Mouse (Mus musculus): ENCODE measurements around the gene Zfp61. TPM values are rescaled to one million over a fixed set of nuclear protein-coding genes. Genes with fewer than 3 reads are reported as not detected.

Gene Zfp61
- 33.7 and 40.7 TPM in 2 replicates for polyA plus RNA-seq (2014; fragmentation: Nextera tagmentation; extraction: Ambion mirVana)

GRCm38 (mm10) chr7:24300771-24301282 lies at the start of gene Zfp61:
TSS of gene Zfp61 (minus strand) at chr7:24301232.
- ATAC-seq (peak; percentile 68), DNase-seq (ENCODE audit: low spot score) (peak; percentile 87)
- H3K27ac ChIP-seq (ENCODE audit: low read depth, low read length) = peak within 1 kb of the TSS; percentile 78
- H3K4me3 ChIP-seq (ENCODE audit: low read depth, low read length) = peak within 1 kb of the TSS; percentile 51
- H3K4me2 ChIP-seq (ENCODE audit: low read length) = peak within 1 kb of the TSS; percentile 86
- WGBS = under 1% methylated on average over 13 of the region's 13 CpGs
- H3K27me3 ChIP-seq (replicated peaks; ENCODE audit: control insufficient read depth, insufficient read depth, low read length) = no peaks in the 10 kb centered on the region
- peak within 1 kb of the TSS; percentile 78 for H3K9ac ChIP-seq (ENCODE audit: low read length)
- H3K36me3 ChIP-seq (ENCODE audit: control insufficient read depth, insufficient read depth, low read length) = peaks cover 40% of the 10 kb centered on the region
- H3K9me3 ChIP-seq (replicated peaks; ENCODE audit: control insufficient read depth, low read length) = no peaks in the 10 kb centered on the region
- peaks cover 6% of the 10 kb centered on the region for H3K4me1 ChIP-seq (ENCODE audit: control insufficient read depth, insufficient read depth, low read length)

- H3K9me3 ChIP-seq (replicated peaks; ENCODE audit: control insufficient read depth, low read length) = no peaks in the 10 kb centered on the region
- ATAC-seq = no peak
- H3K4me3 ChIP-seq (ENCODE audit: low read depth, low read length) = no peak within 1 kb of the TSS
- H3K27me3 ChIP-seq (replicated peaks; ENCODE audit: control insufficient read depth, insufficient read depth, low read length) = no peaks in the 10 kb centered on the region
- 46% methylated on average over 6 of the region's 6 CpGs for WGBS
- no peak within 1 kb of the TSS for H3K27ac ChIP-seq (ENCODE audit: low read depth, low read length)
- H3K4me1 ChIP-seq (ENCODE audit: control insufficient read depth, insufficient read depth, low read length) = no peaks in the 10 kb centered on the region
- H3K4me2 ChIP-seq (ENCODE audit: low read length) = no peak within 1 kb of the TSS
- DNase-seq (ENCODE audit: low spot score) = no peak
- no peak within 1 kb of the TSS for H3K9ac ChIP-seq (ENCODE audit: low read length)
- no peaks in the 10 kb centered on the region for H3K36me3 ChIP-seq (ENCODE audit: control insufficient read depth, insufficient read depth, low read length)
Observed at GRCm38 (mm10) chr7:24348896-24349295, 47.9 kb upstream of the Zfp61 start, which contains the start of gene Lypd5. TSS of gene Lypd5 (plus strand) at chr7:24349196.

- Histone ChIP-seq H3K9ac (ENCODE audit: low read length) (no peak overlapping the region), H3K36me3 (ENCODE audit: control insufficient read depth, insufficient read depth, low read length) (no peaks in the 10 kb centered on the region), H3K9me3 (replicated peaks; ENCODE audit: control insufficient read depth, low read length) (no peaks in the 10 kb centered on the region), H3K27me3 (replicated peaks; ENCODE audit: control insufficient read depth, insufficient read depth, low read length) (no peaks in the 10 kb centered on the region), H3K4me1 (ENCODE audit: control insufficient read depth, insufficient read depth, low read length) (no peaks in the 10 kb centered on the region), H3K4me2 (ENCODE audit: low read length) (no peak overlapping the region), H3K27ac (ENCODE audit: low read depth, low read length) (no peak overlapping the region), H3K4me3 (ENCODE audit: low read depth, low read length) (no peak overlapping the region)
- no peak for ATAC-seq
- DNase-seq (ENCODE audit: low spot score) = no peak
- 63% methylated on average over 5 of the region's 5 CpGs for WGBS
Observed at GRCm38 (mm10) chr7:24346444-24346843, 45.4 kb upstream of the Zfp61 start.

- WGBS = 68% methylated on average over 7 of the region's 7 CpGs
- DNase-seq (ENCODE audit: low spot score) (no peak), ATAC-seq (no peak)
- Histone ChIP-seq H3K4me3 (ENCODE audit: low read depth, low read length) (no peak overlapping the region), H3K9me3 (replicated peaks; ENCODE audit: control insufficient read depth, low read length) (no peaks in the 10 kb centered on the region), H3K36me3 (ENCODE audit: control insufficient read depth, insufficient read depth, low read length) (no peaks in the 10 kb centered on the region), H3K27me3 (replicated peaks; ENCODE audit: control insufficient read depth, insufficient read depth, low read length) (no peaks in the 10 kb centered on the region), H3K27ac (ENCODE audit: low read depth, low read length) (no peak overlapping the region), H3K4me2 (ENCODE audit: low read length) (no peak overlapping the region), H3K4me1 (ENCODE audit: control insufficient read depth, insufficient read depth, low read length) (no peaks in the 10 kb centered on the region), H3K9ac (ENCODE audit: low read length) (no peak overlapping the region)
Observed at GRCm38 (mm10) chr7:24343701-24344272, 42.8 kb upstream of the Zfp61 start.

- DNase-seq (ENCODE audit: low spot score) (no peak), ATAC-seq (no peak)
- Histone ChIP-seq H3K4me2 (ENCODE audit: low read length) (no peak overlapping the region), H3K4me1 (ENCODE audit: control insufficient read depth, insufficient read depth, low read length) (no peaks in the 10 kb centered on the region), H3K4me3 (ENCODE audit: low read depth, low read length) (no peak overlapping the region), H3K27me3 (replicated peaks; ENCODE audit: control insufficient read depth, insufficient read depth, low read length) (no peaks in the 10 kb centered on the region), H3K27ac (ENCODE audit: low read depth, low read length) (no peak overlapping the region), H3K9ac (ENCODE audit: low read length) (no peak overlapping the region), H3K36me3 (ENCODE audit: control insufficient read depth, insufficient read depth, low read length) (no peaks in the 10 kb centered on the region), H3K9me3 (replicated peaks; ENCODE audit: control insufficient read depth, low read length) (no peaks in the 10 kb centered on the region)
- 43% methylated on average over 2 of the region's 2 CpGs for WGBS
Observed at GRCm38 (mm10) chr7:24338241-24338640, 37.2 kb upstream of the Zfp61 start.

- Histone ChIP-seq H3K4me2 (ENCODE audit: low read length) (no peak overlapping the region), H3K36me3 (ENCODE audit: control insufficient read depth, insufficient read depth, low read length) (no peaks in the 10 kb centered on the region), H3K9me3 (replicated peaks; ENCODE audit: control insufficient read depth, low read length) (no peaks in the 10 kb centered on the region), H3K27me3 (replicated peaks; ENCODE audit: control insufficient read depth, insufficient read depth, low read length) (no peaks in the 10 kb centered on the region), H3K9ac (ENCODE audit: low read length) (no peak overlapping the region), H3K4me1 (ENCODE audit: control insufficient read depth, insufficient read depth, low read length) (no peaks in the 10 kb centered on the region), H3K27ac (ENCODE audit: low read depth, low read length) (no peak overlapping the region), H3K4me3 (ENCODE audit: low read depth, low read length) (no peak overlapping the region)
- peak; percentile 42; the same call in 1 of the 2 replicates for ATAC-seq
- DNase-seq (ENCODE audit: low spot score) = peak; percentile 91
- 10% methylated on average over 5 of the region's 5 CpGs for WGBS
Observed at GRCm38 (mm10) chr7:24335699-24336309, 34.8 kb upstream of the Zfp61 start.

GRCm38 (mm10) chr7:24333304-24333986 lies 32.4 kb upstream of the Zfp61 start, which contains the start of gene Tescl:
TSS of gene Tescl (minus strand) at chr7:24333936.
- WGBS = 58% methylated on average over 49 of the region's 49 CpGs
- H3K4me2 ChIP-seq (ENCODE audit: low read length) = no peak within 1 kb of the TSS
- no peaks in the 10 kb centered on the region for H3K27me3 ChIP-seq (replicated peaks; ENCODE audit: control insufficient read depth, insufficient read depth, low read length)
- H3K4me3 ChIP-seq (ENCODE audit: low read depth, low read length) = no peak within 1 kb of the TSS
- H3K9ac ChIP-seq (ENCODE audit: low read length) = no peak within 1 kb of the TSS
- no peak within 1 kb of the TSS for H3K27ac ChIP-seq (ENCODE audit: low read depth, low read length)
- H3K9me3 ChIP-seq (replicated peaks; ENCODE audit: control insufficient read depth, low read length) = no peaks in the 10 kb centered on the region
- no peak for ATAC-seq
- H3K36me3 ChIP-seq (ENCODE audit: control insufficient read depth, insufficient read depth, low read length) = no peaks in the 10 kb centered on the region
- DNase-seq (ENCODE audit: low spot score) = no peak
- 0 out of 2 replicates have a peak, but pooled peaks cover 3% of the 10 kb centered on the region for H3K4me1 ChIP-seq (ENCODE audit: control insufficient read depth, insufficient read depth, low read length)

- Histone ChIP-seq H3K4me3 (ENCODE audit: low read depth, low read length) (no peak overlapping the region), H3K4me2 (ENCODE audit: low read length) (no peak overlapping the region), H3K9ac (ENCODE audit: low read length) (no peak overlapping the region), H3K4me1 (ENCODE audit: control insufficient read depth, insufficient read depth, low read length) (peaks cover 6% of the 10 kb centered on the region; the same call in 1 of the 2 replicates), H3K27ac (ENCODE audit: low read depth, low read length) (no peak overlapping the region), H3K9me3 (replicated peaks; ENCODE audit: control insufficient read depth, low read length) (peaks cover 7% of the 10 kb centered on the region; the same call in 1 of the 2 replicates), H3K27me3 (replicated peaks; ENCODE audit: control insufficient read depth, insufficient read depth, low read length) (no peaks in the 10 kb centered on the region), H3K36me3 (ENCODE audit: control insufficient read depth, insufficient read depth, low read length) (no peaks in the 10 kb centered on the region)
- no peak for DNase-seq (ENCODE audit: low spot score)
- 91% methylated on average over 14 of the region's 14 CpGs for WGBS
- ATAC-seq = no peak
Observed at GRCm38 (mm10) chr7:24327281-24327975, 26.4 kb upstream of the Zfp61 start.

All from forebrain, embryonic 14.5 days (tissue).